Mouse (Mus musculus) kidney, postnatal 14 days (tissue): ENCODE data around the gene Zfp583.
A peak's percentile ranks its signal among the peaks of the same experiment; 100 is the strongest.

Source experiments
- DNase-seq: peaks from one replicate; pipeline ENCODE4 v3.0.0; 2022; ENCODE audit warnings: mixed read lengths

The Zfp583 gene

DNA sequence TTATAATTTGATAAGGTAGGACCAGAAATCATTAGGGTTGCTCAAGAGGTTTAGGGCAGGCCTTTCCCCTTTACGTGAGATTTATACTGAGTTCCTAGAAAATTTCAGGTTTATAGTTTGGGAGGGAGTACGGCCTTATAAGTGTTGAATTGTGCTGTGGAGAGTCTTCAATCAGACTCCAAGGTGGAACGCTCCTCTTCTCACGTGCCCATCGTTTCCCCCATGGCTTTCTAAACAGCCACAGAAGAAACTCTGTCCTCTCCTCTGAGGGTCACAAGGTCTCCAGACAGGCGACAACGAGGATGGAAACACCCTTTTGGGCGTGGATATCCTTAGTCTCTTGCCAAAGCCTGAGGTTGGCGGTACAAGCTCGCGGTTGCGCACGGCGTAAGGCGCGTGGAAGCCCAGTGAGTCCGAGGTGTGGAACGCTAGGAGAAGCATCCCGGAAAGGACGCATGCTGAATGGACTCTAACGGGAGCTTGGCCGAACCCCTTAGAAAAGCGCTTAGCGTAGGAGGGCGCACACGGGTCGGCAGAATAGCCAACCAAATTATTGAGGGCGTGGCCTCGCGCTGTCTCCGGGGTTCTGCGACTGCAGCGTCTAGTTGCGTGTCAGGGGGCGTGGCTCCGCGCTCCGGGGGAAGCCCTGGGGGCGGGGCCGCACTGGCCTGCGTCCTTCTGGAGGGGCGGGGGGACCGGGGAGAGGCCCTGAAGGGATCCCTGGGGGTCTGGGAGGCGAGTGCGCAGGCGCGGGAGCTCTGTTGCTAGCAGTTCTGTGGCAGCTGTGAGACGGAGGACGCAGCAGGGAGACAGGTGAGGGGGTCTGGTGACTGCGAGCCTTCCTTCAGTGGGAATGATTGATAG, 45.0 kb downstream of the Zfp583 start, which contains the start of gene Zfp667:
TSS of gene Zfp667 (plus strand) at position 738 of the 864 bp plus-strand sequence.
- DNase-seq, result peak; percentile 99

DNA sequence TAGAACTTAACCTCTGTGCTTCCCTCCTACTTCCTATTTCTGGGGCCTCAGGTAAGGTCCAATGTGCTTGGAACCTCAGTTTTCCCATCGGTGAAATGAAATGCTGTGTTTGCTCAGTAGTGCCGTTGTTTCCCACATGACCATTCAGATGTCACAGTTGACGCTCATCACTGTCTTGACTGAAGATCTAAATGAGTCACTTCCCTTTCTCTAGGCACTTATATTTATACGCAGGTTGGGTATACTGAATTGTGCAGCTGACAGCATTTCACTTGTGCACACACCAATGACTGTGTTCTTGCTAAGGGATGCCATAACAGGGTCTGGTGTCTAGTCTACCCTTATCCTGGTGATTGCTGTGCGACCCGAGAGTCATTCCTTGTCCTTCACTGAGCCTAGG, 45.7 kb downstream of the Zfp583 start:
- DNase-seq, result no peak

DNA sequence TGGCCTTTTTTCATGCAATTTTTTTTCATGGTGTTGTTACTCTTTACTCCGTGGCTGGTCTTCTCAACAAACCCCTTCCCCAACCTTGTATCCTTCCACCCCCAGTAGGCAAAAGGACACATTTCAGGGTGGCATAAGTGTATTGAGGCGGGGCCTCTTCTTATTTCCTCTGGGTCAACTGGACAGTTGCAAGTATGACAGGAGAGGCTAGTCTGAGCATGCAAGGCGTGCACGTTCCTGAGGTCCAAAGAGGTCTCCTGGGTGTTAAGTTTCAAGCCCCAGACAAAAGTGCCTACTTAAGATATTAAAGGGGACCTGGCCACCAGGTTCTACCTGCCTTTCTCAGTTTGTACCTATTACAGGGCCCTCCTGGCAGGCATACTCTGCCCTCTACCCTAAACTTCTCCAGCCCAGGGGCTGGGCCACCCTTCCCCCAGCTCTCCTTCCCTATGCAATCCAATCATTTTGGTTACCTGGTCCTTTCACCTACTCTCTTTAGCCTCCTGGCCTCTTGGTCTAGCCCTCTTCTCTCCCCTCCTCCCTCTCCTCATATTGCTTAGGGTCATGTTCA, 46.6 kb downstream of the Zfp583 start:
- no peak for DNase-seq

DNA sequence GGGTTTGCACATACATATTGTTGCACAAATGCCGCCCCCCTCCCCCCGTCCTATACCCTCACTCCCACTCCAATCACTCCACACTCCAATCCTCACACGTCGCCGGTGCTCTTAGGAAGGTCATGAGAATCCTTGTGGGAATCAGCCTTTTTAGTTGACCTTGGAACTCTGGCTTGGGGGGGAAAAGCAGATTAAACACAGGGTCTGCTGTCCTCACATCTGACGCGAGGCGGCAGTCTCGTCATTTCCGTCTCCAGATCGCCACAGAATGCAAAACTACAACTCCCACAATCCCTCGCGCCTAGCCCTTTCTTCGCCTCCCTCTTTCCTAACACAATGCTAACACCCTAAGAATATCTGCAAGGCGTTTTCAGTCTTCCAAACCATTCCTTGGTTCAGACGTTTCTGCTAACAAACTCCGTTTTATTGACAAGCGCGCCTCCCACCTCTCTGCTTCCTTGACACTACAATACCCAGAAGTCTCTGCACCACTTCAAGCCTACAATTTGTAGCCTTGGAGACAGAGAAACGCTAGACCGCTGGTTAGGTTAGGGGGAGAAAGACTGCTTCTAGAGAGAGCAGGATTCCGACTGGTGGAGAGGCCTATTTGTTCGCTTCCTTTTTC, 47.5 kb downstream of the Zfp583 start:
- DNase-seq, result peak; percentile 87

DNA sequence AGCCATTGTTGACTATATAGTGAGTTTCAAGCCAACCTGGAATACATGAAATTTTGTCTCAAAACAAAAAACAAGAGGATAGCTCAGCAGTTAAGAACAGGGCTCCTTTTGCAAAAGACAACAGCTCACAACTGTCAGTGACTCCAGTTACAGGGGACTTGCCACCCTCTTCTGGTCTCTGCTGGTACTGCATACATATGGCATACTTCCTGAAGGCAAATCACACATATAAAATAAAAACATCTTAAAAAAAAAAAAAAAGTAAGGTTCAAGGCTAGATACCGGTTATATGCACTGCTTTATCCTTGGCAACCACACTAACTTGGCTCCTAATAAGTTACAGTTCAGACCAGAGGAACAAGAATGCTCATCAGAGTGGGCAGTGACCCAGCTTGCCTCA, 48.3 kb downstream of the Zfp583 start:
- DNase-seq, result peak; percentile 82

DNA sequence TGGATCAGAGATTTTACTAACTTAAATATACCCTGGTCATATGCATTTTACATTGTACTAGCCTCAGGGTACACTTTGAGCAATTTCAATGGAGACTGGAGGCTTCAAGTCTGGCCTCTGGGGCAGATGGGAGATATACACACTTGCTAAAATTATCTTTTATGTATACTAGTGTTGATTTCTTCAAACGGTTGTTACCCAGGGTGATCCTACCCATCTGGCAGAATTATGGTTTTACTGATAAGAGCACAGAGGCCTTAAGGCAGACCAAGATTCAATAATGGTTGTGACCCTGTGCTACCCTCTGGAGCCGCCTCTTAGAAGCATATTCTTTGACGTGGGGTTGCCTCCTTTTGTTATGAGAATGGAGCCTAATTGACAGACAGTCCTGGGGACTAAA, 53.2 kb downstream of the Zfp583 start:
- no peak for DNase-seq

DNA sequence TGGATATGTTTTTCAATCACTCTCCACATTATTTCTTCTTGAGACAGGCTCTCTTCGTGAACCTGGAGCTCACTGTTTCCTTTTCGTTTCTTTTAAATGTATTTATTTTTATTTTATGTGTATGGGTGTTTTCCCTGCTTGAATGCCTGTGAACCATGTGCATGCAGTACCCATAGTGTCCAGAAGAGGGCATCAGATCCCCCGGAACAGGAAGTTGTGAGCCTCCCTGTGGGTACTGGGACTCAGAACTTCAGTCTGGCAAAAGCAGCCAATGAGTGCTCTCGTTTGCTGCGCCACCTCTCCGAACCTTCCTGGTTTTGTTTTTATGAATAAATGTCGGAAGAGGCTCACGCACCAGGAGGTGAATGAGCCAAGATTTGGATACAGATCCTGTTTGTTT, 65.4 kb downstream of the Zfp583 start:
- DNase-seq, result no peak
